Mouse (Mus musculus): ENCODE results near the gene Gse1.

Gene Gse1

DNA sequence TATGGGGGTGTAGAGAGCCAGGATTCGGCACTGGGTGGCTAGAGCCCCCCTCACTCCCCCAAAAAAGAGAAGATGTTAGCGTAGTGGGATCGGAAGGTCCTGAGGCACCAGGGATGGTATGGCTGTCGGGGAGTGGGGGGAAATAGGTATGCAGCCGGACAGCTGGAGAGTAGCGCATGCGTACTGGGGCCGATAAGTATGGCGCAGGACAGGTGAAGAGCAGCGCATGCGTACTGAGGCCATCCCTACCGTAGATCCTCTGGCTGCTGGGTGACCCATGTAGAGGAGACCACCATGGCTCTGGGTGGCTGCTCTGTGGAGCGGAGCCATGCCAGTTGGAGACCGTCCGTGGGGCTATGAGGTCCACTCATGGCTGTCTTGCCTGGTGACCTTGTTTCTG, 268.2 kb downstream of the Gse1 start:
- DNase-seq (ENCODE audit: low spot score in 2 of 2), result no peak

DNA sequence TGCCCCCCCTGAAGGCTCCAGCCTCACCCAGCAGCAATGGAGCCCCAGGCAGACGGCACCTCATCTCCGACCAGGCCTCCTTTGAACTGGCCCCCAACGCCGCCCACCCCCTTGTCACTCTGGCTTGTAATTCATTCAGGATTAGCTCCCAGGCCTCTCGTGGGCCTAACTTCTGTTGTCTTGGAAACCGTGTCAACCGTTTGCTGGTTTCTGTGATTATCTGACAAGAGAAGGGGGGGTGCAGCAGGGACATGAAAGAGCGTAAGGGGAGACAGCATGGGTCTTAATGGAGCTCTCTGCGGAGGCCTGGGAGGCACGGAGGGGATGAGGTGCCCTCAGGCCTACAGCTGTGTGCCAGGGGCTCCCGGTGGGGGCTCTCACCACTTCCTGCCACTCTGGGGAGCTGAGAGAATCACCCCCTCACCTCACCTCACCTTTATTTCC, 269.3 kb downstream of the Gse1 start:
- DNase-seq (ENCODE audit: low spot score in 2 of 2), result no peak

DNA sequence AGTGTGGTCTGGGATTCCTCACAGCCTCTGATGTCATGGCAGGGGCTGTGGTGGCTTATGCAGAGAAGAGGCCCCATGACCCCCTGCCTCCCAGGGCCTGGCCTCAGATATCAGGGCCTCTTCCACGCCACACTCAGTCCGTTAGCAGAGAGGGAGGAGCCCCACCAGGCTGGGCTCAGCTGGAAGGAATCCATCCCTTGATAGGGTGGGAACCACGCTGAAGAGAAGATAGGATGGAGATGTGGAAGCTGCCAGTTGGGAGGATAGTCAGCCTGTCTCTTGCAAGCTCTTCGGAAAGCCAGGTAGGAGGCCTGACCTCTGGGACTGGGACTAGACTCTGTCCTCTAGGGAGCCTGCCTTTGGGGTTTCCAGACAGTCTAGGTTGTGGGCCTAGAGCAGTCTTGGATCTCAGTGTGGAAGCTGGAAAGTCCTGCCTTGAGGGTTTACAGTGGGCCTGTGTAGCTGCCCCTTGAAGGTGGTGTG, 270.1 kb downstream of the Gse1 start:
- no peak for DNase-seq (ENCODE audit: low spot score in 2 of 2)

DNA sequence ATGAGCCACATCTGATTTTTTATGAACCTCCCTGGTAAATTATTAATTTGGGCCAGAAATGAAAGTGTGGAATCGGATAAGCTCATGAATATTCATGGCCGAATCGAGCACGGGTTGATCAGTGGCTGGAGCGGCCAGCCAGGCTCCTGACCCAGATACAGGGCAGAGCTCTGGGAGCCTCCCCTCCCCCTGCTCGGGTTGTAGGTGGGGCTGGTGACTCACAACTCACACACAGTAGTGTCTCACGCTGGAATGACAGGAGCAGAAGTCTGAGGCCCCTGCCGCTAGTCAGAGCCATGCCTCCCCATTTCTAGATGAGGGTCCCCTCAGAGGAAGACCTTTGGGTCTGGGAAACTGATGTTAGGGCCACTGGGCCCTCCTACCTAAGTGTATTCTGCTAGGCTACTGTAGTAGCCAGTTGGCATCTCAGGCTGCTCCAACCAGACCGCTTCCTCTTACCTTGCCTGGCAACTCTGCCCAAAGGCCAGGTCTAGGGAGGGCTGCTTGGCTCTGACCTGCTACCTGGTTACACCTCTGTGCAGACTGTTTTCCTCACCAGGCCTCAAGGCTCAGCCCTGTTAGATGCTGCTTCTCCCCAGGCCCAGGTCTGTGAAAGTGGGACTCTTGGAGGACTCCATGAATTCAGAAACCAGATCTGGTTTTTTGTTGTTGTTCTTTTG, 270.8 kb downstream of the Gse1 start:
- peak in 1 of 2 experiments; percentile 67 for DNase-seq (ENCODE audit: low spot score in 2 of 2)

DNA sequence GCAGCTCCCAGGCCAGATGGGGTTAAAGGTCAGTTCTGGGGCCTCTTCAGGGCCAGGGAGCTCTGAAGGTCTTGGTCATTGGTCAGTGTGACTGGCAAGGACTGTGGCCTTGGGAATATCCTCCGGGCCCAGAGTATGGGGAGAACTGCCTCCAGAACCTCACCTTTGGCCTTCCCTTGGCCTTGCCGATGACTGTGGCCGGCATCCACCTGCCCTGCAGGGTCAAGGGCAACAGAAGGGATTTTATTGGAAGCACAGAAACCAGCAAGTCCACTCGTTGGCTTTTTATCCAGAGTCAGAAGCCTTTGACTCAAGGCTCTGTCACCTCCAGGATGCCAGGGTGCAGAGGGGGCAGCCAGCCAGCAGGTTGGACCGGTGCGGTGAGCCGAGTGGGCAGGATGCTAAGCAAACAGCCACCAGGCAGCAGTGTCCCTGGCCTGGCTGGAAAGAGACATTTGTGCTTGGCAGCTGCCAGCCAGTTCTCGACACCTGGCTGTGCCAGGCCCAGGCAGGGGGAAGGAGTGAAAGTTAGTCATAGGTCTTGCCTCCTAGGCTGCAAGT, 272.5 kb downstream of the Gse1 start:
- no peak for DNase-seq (ENCODE audit: low spot score in 2 of 2)

DNA sequence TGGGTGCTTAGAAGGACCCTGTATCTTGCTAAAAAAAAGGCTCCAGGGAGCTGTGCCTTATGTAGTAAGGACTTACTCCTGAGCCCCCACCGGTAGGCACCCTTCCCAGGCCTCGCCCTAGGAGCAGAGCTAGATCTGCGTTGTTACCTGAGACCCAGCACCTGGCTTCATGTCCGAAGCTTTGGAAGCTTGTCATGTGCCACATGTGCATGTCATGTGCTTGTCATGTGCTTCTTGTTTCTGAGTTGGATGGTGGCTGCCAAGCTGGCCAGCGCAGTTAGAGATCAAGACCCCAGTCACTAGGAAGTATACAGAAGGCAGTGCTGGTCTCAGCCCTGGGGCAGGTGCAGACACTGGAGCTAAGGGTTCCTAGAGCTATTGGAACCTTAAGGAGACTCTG, 273.2 kb downstream of the Gse1 start:
- no peak for DNase-seq (ENCODE audit: low spot score in 2 of 2)

DNA sequence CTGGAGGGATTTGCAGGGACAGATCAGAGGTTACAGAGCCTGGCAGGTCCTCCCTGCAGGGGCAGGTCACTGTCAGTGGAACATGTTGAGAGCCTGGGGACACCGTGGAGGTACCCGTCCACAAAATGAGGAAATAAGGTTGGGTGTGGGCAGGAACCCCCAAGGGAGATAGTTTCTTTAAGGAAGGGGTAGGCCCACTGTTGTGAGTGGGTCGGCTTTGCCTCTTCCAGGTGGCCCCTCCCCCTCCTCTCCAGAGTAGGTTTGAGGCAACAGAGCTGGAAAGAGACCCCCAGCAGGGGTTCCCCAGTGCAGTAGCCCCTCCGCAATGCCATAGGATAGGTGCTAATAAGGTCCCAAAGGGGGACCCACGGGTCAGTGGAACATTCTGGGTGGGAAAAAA, 274.2 kb downstream of the Gse1 start:
- no peak for DNase-seq (ENCODE audit: low spot score in 2 of 2)

DNA sequence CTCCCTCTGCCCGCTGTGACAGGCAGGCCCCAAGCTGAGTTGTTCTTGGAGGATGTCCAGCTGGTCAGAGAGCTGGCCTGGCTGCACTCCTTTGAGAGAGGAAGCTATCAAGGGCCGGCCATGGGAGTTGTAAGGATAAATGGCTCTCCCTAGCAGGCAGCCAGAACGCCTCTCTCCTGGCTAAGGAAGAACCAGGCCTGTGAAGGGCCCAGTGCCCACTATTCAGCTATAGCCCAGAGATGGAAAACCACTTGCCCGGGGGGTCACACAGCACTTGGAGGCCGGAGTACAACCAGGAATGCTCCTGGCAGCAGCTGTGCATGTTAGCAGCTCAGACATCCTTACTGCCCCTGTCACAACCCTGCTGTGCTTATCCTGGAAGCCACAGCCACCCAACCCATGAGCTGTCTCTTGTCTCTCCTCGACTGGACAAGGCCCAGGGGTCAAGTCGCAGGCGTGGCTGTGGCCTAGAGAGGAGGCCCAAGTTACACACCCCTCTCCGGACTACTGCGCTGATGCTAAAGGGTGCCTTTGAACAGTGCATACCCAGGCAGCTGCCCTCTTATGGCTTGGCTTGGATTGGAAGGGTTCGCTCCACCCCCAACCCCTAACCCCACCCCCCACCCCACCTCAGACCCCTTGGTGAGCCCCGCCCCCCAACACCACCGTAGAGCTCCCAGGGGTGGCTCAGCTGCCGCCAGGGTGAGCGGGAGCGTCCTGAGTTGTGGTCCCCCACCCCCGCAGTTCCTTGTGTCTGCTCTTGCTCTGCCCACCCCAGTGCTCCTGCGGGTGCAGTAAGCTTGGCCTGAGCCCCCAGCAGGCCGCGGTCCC, 276.2 kb downstream of the Gse1 start:
- peak; percentile 76 to 78 for DNase-seq (ENCODE audit: low spot score in 2 of 2)

DNA sequence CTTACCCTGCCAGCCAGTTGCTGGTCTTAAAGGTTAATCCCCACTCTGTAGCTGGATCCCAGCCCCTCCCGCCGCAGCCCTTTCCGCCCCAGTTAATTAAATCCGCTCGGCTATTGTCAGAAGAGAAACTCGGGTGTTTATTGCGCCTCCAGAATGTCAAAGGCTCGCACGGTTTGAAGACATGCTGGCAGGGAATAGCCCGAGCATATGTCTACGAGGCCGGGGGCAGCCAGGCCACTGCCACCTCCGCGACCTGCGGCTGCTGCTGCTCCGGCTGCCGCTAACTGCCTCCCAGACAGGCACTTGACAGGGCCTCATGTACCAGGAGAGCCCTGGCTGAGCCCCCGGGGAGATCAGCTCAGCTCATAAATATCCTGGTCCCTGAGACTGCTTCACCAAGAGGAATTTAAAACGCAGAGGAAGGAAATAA, 276.8 kb downstream of the Gse1 start:
- DNase-seq (ENCODE audit: low spot score in 2 of 2), result peak in 1 of 2 experiments; percentile 44

DNA sequence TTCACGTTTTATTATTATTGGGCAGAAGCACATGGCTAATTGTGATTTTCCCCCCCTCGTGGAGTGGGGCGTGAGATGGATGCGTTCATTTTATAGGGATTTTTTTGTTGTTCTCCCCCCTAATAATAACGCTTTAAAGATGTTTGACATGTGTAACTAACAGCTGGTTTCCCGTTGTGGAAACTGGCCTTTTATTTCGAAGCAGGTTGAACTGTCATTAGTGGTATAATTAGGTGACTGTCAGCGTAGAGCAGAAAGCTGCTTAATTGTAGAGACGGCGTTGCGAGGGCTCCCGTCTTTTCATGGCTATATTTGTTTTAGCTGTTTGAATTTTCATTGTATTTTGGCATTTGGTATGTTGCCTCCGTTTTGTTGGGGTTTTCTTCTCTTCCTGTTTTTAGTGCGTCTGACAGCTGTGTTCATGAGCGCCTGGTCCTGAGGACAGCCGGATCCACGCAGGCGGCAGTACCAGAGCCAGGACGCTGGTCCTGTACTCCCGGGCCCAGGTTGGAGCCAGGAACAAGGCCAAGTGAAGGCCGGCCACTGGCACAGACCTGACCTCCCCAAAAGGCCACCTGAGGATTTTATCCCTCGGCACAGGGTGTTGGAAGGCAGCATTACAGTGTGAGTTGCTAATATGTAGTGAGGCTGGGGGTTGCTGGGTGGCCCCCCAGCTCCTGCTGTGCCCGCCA, 277.5 kb downstream of the Gse1 start:
- no peak for DNase-seq (ENCODE audit: low spot score in 2 of 2)

DNA sequence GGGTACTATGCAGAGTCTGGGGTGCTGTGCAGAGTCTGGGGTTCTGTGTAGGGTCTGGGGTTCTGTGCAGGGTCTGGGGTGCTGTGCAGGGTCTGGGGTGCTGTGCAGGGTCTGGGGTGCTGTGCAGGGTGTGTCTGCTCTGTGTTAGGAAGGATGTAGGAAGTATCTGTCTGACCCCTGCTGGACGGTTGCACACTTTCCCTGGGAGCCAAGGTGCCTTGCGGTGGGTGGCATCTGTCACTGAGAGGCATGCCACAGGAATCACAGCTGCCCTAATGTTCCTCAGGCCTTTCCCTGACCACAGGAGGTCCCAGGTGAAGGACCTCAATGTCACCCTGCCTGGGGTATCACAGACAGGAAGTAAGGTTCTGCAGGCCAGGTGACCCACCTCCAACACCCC, 278.3 kb downstream of the Gse1 start:
- no peak for DNase-seq (ENCODE audit: low spot score in 2 of 2)

DNA sequence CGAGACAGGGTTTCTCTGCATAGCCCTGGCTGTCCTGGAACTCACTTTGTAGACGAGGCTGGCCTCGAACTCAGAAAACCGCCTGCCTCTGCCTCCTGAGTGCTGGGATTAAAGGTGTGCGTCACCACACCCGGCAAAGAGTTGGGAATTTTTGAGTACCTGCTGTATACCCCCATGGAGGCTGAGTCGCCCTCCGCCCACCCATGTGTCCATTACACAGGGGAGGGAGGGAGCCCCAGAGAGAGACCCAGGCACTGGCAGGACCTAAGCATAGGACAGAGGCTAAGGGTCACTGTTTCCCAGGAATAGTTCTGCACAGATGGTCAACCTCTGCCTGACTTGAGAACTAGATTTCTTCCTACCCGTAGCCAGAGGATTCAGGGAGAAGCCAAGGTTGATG, 279.0 kb downstream of the Gse1 start:
- no peak for DNase-seq (ENCODE audit: low spot score in 2 of 2)

DNA sequence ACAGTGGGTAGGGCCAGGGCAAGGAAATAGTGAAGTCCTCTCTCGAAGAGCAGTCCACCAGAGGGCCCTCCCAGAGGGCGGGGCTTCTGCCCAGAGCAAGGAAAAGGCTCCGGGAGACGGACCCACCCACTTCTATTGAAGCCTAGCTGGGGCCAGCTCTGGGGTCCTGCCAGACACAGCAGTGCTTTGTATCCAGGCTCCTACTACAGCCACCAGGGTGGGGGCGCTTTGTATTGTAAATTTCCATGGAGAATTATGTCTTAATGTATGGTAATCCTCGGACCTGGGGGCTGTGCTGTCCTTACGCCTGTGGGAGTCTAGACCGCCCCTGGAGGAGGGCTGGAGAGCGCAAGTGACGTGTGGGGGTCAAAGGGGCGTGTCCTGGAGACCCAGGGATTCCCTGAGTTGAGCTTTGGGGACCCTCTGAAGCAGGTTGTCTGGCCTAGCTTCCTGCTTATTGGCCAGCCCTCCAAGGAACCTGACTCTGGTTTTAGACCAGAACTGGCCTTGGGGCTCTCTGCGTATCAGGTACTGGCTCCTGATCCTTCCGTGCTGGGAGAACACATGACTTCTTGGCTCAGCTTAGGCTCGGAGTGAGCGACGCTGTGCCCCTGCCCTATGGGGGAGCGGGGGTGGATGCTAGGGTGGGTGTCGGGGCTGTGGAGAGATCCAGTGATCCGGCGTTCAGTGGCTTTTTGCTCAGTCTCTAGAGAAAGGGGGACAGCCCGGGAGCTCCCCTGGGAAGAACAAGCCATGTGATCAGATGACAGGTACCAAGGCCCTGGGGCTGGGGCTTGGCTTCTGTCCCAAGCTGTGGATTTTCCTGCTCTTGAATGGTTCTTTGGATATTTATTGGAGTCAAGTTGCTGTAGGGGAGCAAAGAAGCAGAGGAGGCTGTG, 281.1 kb downstream of the Gse1 start:
- no peak for DNase-seq (ENCODE audit: low spot score in 2 of 2)

DNA sequence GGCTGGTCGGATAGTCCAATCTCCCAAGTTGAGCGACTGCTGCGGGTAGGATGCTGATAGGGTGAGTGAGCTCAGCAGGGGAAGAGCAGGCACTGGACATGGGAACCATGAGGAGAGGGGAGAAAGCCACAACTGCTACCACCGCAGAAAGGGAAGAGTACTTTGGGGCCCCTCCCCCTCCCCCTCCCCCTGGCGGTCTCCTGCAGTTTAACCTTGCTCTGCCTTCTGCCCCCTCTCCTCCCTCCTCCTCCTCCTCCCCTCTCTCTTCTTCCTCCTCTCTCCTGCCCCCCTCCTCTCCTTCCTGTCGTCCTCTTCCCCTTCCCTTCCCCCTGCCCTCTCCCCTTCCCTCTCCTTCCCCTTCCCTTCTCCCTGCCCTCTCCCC, 281.8 kb downstream of the Gse1 start:
- no peak for DNase-seq (ENCODE audit: low spot score in 2 of 2)

DNA sequence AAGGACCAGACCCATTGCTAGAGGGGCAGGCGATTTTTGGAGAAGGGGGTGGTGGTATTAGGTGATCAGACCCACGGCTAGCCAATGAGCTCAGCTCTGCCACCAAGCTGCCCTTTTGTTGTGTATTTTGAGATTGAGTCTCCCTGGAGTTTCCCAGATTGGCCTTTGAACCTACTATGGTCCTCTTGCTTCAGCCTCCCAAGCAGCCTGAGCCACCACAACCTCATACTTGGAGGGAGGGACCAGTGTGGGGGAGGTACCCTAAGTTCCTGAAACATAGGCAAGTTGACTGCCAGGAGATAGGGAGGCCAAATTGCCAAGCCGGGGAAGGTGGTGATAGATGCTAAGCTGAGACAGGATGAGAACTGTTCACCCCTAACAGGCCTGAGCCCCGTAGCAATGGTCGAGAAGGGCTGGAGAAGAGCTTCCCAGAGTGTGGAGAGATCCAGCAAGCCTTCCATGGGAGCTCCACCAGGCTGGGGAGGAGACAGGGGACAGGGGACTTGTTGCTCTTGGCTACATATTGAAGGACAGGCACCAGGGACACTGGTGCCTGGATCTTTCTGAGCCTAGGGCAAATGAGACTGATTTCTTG, 282.7 kb downstream of the Gse1 start:
- DNase-seq (ENCODE audit: low spot score in 2 of 2), result no peak

DNA sequence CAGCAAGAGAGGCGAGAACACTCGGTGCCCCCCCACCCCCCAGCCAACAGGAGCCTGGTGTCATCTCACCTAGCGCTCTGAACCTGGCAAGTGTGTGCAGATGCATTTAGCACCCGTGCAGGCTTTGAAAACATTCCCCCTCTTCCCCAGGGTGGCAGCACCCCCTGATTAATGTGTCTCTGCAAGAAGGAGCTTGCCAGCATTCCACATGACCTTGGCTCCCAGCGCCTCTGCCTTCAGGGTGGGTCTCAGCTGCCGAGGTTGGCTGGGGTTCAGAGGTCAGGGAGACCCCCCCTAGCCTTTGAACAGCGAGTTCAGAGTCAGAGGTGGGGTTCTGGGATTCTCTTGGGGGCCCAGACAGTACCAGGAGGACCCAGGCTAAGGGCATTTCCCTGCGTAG, 283.5 kb downstream of the Gse1 start:
- DNase-seq (ENCODE audit: low spot score in 2 of 2), result no peak

DNA sequence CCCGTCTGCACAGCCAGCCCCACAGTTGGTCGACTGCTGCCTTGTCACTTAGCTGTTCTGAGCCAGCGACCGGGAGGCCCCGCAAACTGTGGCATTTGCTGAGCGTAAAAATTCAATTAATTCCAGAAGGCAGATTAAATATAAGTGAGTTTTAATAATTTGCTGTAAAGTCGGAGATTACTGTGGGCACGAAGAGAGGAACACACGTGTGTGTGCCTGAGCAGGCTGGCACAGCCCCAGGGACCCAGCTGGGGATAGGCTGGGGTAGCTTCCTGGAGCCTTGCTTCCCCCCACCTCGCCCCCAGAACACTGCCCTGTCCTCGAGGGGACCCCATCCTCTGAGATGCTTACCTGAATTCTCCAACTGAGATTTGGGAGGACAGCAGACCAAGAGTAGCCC, 284.1 kb downstream of the Gse1 start:
- DNase-seq (ENCODE audit: low spot score in 2 of 2), result no peak

DNA sequence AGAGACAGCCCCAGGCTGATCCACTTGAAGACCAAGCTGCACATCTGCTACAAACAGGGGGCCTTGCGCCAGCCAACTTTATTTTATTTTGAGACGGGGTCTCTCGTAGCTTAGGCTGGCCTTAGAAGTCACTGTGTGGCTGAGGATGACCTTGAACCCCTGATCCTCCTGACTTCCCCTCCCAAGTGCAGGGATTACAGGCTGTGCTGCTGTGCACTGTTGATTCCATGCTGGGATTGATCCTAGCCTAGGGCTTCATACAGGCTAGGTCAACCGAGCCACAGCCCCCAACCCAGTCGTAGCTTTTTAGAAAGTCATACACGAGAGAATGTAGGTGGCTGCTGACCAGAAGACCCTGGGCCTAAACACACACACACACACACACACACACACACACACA, 284.9 kb downstream of the Gse1 start:
- DNase-seq (ENCODE audit: low spot score in 2 of 2), result no peak

DNA sequence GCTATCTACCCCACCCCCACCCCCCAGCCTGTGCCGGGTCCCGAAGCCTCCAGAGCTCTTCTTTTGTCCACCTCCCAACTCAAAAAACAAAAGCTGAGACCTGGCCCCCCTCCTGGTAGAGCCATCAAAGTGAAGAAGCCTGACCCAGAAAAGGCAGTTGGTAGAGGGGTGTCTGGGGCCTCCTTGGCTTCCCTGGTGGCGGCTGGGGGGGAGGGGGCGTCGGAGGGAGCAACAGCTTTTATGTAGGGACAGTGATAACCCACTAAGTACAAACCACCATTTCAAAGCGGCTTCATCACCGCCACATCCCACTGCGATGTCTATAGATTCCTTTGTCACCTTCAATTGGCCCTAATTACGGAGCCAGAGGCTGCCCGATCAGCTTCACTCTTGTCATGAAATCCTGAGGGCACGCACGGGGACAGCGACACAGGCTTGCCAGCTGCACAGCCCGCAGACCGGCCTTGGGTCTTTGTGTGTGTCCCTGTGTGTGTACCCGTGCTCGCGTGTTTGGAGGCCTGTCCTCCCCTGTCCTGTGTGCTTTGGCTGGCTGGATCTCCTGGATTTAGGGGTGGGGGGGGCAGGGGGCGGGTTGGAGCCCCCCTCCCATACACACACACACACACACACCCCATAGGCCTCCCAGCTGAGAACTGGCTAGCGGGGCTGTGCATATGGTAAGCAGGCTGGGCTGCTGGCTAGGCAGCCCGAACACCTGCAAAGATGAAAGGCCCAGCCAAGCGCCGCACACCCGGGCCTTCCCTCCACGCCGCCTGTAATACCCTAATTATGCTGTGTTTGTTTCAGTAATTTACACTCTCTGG, 285.6 kb downstream of the Gse1 start:
- no peak for DNase-seq (ENCODE audit: low spot score in 2 of 2)

DNA sequence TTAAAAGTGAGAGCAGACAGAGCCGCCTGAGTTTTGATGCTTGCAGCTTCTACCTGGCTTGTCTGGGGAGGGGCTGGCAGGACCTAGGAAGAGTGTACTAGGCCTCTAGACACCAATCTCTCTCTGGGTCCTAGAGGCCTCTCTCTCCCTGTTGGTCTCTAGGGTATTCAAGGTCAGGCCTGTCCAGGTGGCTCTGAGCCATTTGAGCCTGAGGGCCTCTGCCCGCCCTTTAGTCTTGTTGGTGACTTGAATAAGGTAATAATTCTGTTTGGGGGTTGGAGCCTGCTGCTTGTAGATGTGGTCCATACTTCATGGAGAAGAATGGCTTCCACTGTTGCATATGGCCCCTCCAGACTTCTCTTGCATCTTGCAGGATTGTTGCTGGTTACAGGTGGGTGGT, 287.0 kb downstream of the Gse1 start:
- DNase-seq (ENCODE audit: low spot score in 2 of 2), result no peak

Data from right cerebral cortex, postnatal 10 days (tissue).